Mouse (Mus musculus) gonadal fat pad, adult 2 months (tissue): ENCODE data around the gene Gm4836. TPM values are rescaled to one million over a fixed set of nuclear protein-coding genes. Genes with fewer than 3 reads are reported as not detected.
"Not testable (repeated sequence)": the region's sequence is repeated elsewhere in the genome, so short reads cannot be mapped to it uniquely, and the experiment has no call there.

ENCODE experiments used
- DNase-seq: peaks from one replicate; pipeline ENCODE4 v3.0.0-alpha.2; 2012; ENCODE audit warnings: low read depth
- polyA plus RNA-seq: library from polyadenylated mRNA; depleted of rRNA; stranded (reverse); fragments of >200 nt; gene quantifications from 2 replicates; pipeline ENCODE4 v1.2.3, GENCODE M21; 2012; rRNA removed

Gm4836 gene
- not detected in 2 replicates for polyA plus RNA-seq

DNA sequence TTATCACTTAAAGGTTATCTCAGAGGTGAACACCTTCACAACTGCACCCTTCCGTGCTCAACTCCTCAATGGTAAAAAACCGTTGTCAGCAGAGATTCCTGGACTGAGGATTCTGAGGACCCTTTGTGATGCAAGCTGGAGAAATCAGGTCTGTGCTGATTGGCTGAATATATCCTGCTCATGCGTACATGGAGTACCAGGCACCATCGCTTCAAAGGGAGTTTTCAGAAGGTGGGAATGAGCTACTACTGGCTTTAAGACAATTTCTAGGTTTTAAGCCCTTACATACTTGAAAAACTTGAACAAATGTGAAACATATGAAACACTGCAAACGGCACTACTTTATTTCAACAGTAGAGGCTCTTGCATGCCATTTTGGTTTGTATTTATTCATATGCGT, at the start of gene Gm4836:
Gm4836 (minus strand) TSS at position 101 of the 400 bp plus-strand sequence.
- DNase-seq = not testable (repeated sequence)
